Mouse (Mus musculus): ENCODE measurements around the gene Parp14. TPM values are rescaled to one million over a fixed set of nuclear protein-coding genes. Genes with fewer than 3 reads are reported as not detected.

Parp14 gene
- polyA plus RNA-seq, 1 experiment from 2014 or later, result 0.45 TPM

Other genes starting within 250 kb of the Parp14 start
- gene Dirc2, start 102.2 kb downstream of the Parp14 start, polyA plus RNA-seq (2016; fragmentation: Nextera tagmentation; extraction: Ambion mirVana), result 24.5 and 26.3 TPM in 2 replicates
- gene Hspbap1, start 101.2 kb downstream of the Parp14 start, polyA plus RNA-seq (2016; fragmentation: Nextera tagmentation; extraction: Ambion mirVana), result 20.9 and 21.9 TPM in 2 replicates
- 2.2 TPM in 2 replicates for gene Parp9, start 66.9 kb upstream of the Parp14 start, polyA plus RNA-seq (2016; fragmentation: Nextera tagmentation; extraction: Ambion mirVana)
- gene Dtx3l, start 67.6 kb upstream of the Parp14 start, polyA plus RNA-seq (2016; fragmentation: Nextera tagmentation; extraction: Ambion mirVana), result 2.3 and 3.0 TPM in 2 replicates
- 82.8 and 91.4 TPM in 2 replicates for gene Kpna1, start 107.2 kb upstream of the Parp14 start, polyA plus RNA-seq (2016; fragmentation: Nextera tagmentation; extraction: Ambion mirVana)
- gene Wdr5b, start 169.6 kb upstream of the Parp14 start, polyA plus RNA-seq (2016; fragmentation: Nextera tagmentation; extraction: Ambion mirVana), result 12.5 and 13.2 TPM in 2 replicates
- gene Fam162a, start 200.1 kb upstream of the Parp14 start, polyA plus RNA-seq (2016; fragmentation: Nextera tagmentation; extraction: Ambion mirVana), result 183 and 184 TPM in 2 replicates
- 59.9 and 64.9 TPM in 2 replicates for gene Ccdc58, start 200.1 kb upstream of the Parp14 start, polyA plus RNA-seq (2016; fragmentation: Nextera tagmentation; extraction: Ambion mirVana)